Mouse (Mus musculus) heart, postnatal 0 days (tissue): Measurements from ENCODE around the gene Zan. TPM values are rescaled to one million over a fixed set of nuclear protein-coding genes. Genes with fewer than 3 reads are reported as not detected.

Experiments
- ATAC-seq: fragments of 200-750 bp; cut with Nextera tagmentation; 2 replicates; pipeline ENCODE4 v1.8.0; 2017; ENCODE audit warnings: low read depth, moderate number of reproducible peaks, moderate library complexity; ENCODE audit not compliant: insufficient read depth
- DNase-seq: peaks from one replicate; pipeline ENCODE4 v3.0.0-alpha.2; 2016; ENCODE audit warnings: low spot score
- H3K27ac ChIP-seq: fragments of 300-500 bp; sonication (generic); 2 replicates; pipeline ENCODE4 v1.5.1; 2014; ENCODE audit warnings: low read depth, mild to moderate bottlenecking
- H3K27me3 ChIP-seq: fragments of 300-500 bp; sonication (generic); 2 replicates; pipeline ENCODE4 v1.6.1; 2014; ENCODE audit warnings: low read length, mixed read lengths; ENCODE audit not compliant: control insufficient read depth, insufficient read depth
- H3K36me3 ChIP-seq: fragments of 300-500 bp; sonication (generic); replicated peaks from 2 replicates; pipeline ENCODE4 v1.6.1; 2014; ENCODE audit warnings: low read length, mixed read lengths; ENCODE audit not compliant: control insufficient read depth, insufficient read depth
- H3K4me1 ChIP-seq: fragments of 300-500 bp; sonication (generic); 2 replicates; pipeline ENCODE4 v1.6.1; 2014; ENCODE audit warnings: antibody characterized with exemption; ENCODE audit not compliant: control insufficient read depth, insufficient read depth
- H3K4me2 ChIP-seq: fragments of 300-500 bp; sonication (generic); 2 replicates; pipeline ENCODE4 v1.6.1; 2014; ENCODE audit warnings: low read depth, mild to moderate bottlenecking, low read length, moderate library complexity
- H3K4me3 ChIP-seq: fragments of 300-500 bp; sonication (generic); 2 replicates; pipeline ENCODE4 v1.5.1; 2014; ENCODE audit warnings: low read depth, low read length
- H3K9ac ChIP-seq: fragments of 300-500 bp; sonication (generic); replicated peaks from 2 replicates; pipeline ENCODE4 v1.6.1; 2014; ENCODE audit warnings: low read depth, low read length, mixed read lengths
- H3K9me3 ChIP-seq: fragments of 300-500 bp; sonication (generic); replicated peaks from 2 replicates; pipeline ENCODE4 v1.6.1; 2016; ENCODE audit warnings: low read length; ENCODE audit not compliant: control insufficient read depth
- CTCF ChIP-seq: IDR thresholded peaks from 2 replicates; pipeline ENCODE4 v1.5.1; 2016; ENCODE audit warnings: antibody characterized with exemption, control low read depth, low read depth
- EP300 ChIP-seq: IDR thresholded peaks from 2 replicates; pipeline ENCODE4 v1.6.1; 2016; ENCODE audit warnings: antibody characterized with exemption, low read depth
- WGBS: fragments of 180-500 bp; shearing (Covaris S2); extraction: QIAGEN DNeasy Blood & Tissue Kit; methylation state at CpG from one replicate; pipeline ENCODE4 v1.1.7; 2014; 5-methylcytosine and 5-hydroxymethylcytosine counted together
- polyA plus RNA-seq: library from polyadenylated mRNA; unstranded; fragments of >200 nt; fragmentation: Nextera tagmentation; extraction: Ambion mirVana; gene quantifications from 2 replicates; pipeline ENCODE4 v1.2.1, GENCODE M21; 2015
- total RNA-seq: library from RNA; depleted of rRNA; stranded (reverse); fragments of >200 nt; gene quantifications from 2 replicates; pipeline ENCODE4 v1.2.3, GENCODE M21; 2014; ENCODE audit warnings: low replicate concordance

Gene Zan
- total and polyA plus RNA-seq, 2 experiments from 2014 or later: under 0.01 to 0.04 TPM

GRCm38 (mm10) chr5:137352011-137352975 lies 124.6 kb downstream of the Zan start:
- DNase-seq (peak; percentile 41), ATAC-seq (no peak)
- Histone ChIP-seq H3K27me3 (no peaks in the 10 kb centered on the region), H3K4me3 (peak overlapping the region; percentile 93), H3K27ac (peak overlapping the region; percentile 99), H3K4me2 (peak overlapping the region; percentile 88), H3K9ac (peak overlapping the region; percentile 97), H3K9me3 (no peaks in the 10 kb centered on the region), H3K4me1 (peaks cover 24% of the 10 kb centered on the region), H3K36me3 (peaks cover 37% of the 10 kb centered on the region)
- 16% methylated on average over 15 of the region's 16 CpGs for WGBS
- TF ChIP-seq CTCF (no peak), EP300 (no peak)

GRCm38 (mm10) chr5:137351394-137351793 lies 125.5 kb downstream of the Zan start:
- peak overlapping the region; percentile 93 for H3K4me3 ChIP-seq
- H3K27ac ChIP-seq: peak overlapping the region; percentile 99
- H3K9me3 ChIP-seq: no peaks in the 10 kb centered on the region
- H3K36me3 ChIP-seq: peaks cover 29% of the 10 kb centered on the region
- TF ChIP-seq CTCF (no peak), EP300 (no peak)
- no peaks in the 10 kb centered on the region for H3K27me3 ChIP-seq
- no peak for DNase-seq
- H3K4me2 ChIP-seq: peak overlapping the region; percentile 88
- peak overlapping the region; percentile 97 for H3K9ac ChIP-seq
- 31% methylated on average over 4 of the region's 4 CpGs for WGBS
- H3K4me1 ChIP-seq: peaks cover 24% of the 10 kb centered on the region
- no peak for ATAC-seq

GRCm38 (mm10) chr5:137351058-137351380 lies 125.8 kb downstream of the Zan start:
- Histone ChIP-seq H3K27ac (peak overlapping the region; percentile 99), H3K27me3 (no peaks in the 10 kb centered on the region), H3K36me3 (peaks cover 25% of the 10 kb centered on the region), H3K4me1 (peaks cover 26% of the 10 kb centered on the region), H3K4me2 (peak overlapping the region; percentile 88), H3K9me3 (no peaks in the 10 kb centered on the region), H3K4me3 (peak overlapping the region; percentile 93), H3K9ac (peak overlapping the region; percentile 97)
- DNase-seq (no peak), ATAC-seq (no peak)
- WGBS: 5% methylated on average over 8 of the region's 8 CpGs
- TF ChIP-seq EP300 (no peak), CTCF (no peak)

GRCm38 (mm10) chr5:137350205-137351057 lies 126.4 kb downstream of the Zan start:
- H3K27ac ChIP-seq: peak overlapping the region; percentile 99
- H3K27me3 ChIP-seq: no peaks in the 10 kb centered on the region
- peak overlapping the region; percentile 93 for H3K4me3 ChIP-seq
- H3K36me3 ChIP-seq: peaks cover 19% of the 10 kb centered on the region
- TF ChIP-seq CTCF (no peak), EP300 (no peak)
- no peaks in the 10 kb centered on the region for H3K9me3 ChIP-seq
- peak; percentile 35 for ATAC-seq
- peak overlapping the region; percentile 97 for H3K9ac ChIP-seq
- H3K4me2 ChIP-seq: peak overlapping the region; percentile 88
- under 1% methylated on average over 51 of the region's 55 CpGs for WGBS
- H3K4me1 ChIP-seq: peaks cover 32% of the 10 kb centered on the region
- no peak for DNase-seq

- Histone ChIP-seq H3K9ac (peak within 1 kb of the TSS; percentile 97), H3K27me3 (no peaks in the 10 kb centered on the region), H3K9me3 (no peaks in the 10 kb centered on the region), H3K4me2 (peak within 1 kb of the TSS; percentile 88), H3K4me3 (peak within 1 kb of the TSS; percentile 93), H3K36me3 (peaks cover 11% of the 10 kb centered on the region), H3K4me1 (peaks cover 34% of the 10 kb centered on the region), H3K27ac (peak within 1 kb of the TSS; percentile 99)
- TF ChIP-seq CTCF (peak; percentile 24; the same call in 1 of the 2 replicates), EP300 (peak; percentile 89)
- peak; percentile 98 for DNase-seq
- peak; percentile 93 for ATAC-seq
- under 1% methylated on average over 25 of the region's 32 CpGs for WGBS
Measured at GRCm38 (mm10) chr5:137349384-137350204, 127.3 kb downstream of the Zan start, which contains the start of gene Ephb4. TSS of gene Ephb4 (plus strand) at chr5:137350109.
